Mouse (Mus musculus): ENCODE measurements around the gene 4930412O13Rik. TPM values are rescaled to one million over a fixed set of nuclear protein-coding genes. Genes with fewer than 3 reads are reported as not detected.
A peak's percentile ranks its signal among the peaks of the same experiment; 100 is the strongest.

The 4930412O13Rik gene
- total RNA-seq, 1 experiment: 0.54 TPM

DNA sequence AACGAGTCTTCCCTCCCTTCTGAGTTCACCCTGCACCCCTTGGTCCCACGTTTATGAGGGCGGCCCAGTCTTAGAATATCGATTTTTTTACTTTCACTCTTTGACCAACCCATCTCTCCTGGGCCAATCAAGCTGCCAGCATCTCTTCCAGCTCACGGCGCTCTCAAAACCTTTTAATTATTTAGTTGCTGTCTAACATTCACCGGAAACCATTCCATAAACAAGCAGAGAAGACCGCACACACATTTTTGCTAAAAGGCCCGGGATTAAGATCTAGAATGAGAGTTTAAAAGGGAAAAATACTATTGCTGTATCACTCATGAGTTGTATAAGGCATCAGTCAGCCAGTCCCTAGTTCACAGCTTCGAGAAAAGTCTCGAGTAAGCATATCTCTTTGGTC lies 781 bp upstream of the 4930412O13Rik start:
- H3K4me3 ChIP-seq (ENCODE audit: insufficient read depth in 1 of 2, low read depth in 1 of 2, low read length in 2 of 2, poor library complexity in 1 of 2, severe bottlenecking in 1 of 2): no peak overlapping the region
- H3K4me1 ChIP-seq (ENCODE audit: control insufficient read depth in 2 of 2, insufficient read depth in 2 of 2, low read length in 2 of 2, poor library complexity in 1 of 2): peaks cover 0 to 14% of the 10 kb centered on the region in 2 experiments; a peak in 2 of 4 replicates
- in situ Hi-C loops (cut with MboI; ENCODE audit: low sequenced_read_pairs in 2 of 2, unreplicated experiment in 2 of 2): loop anchor here (5.0 kb wide), 1 partner anchor 492 kb away; the partner anchor contains the start of gene Sfmbt2 (in 2 of the 2)

GRCm38 (mm10) chr2:9881611-9882023 lies 565 bp downstream of the 4930412O13Rik start:
- in situ Hi-C loops (cut with MboI; ENCODE audit: low sequenced_read_pairs in 2 of 2, unreplicated experiment in 2 of 2): loop anchor here (5.0 kb wide), 1 partner anchor 491 kb away; the partner anchor contains the start of gene Sfmbt2 (in 2 of the 2)
- no peak for TF ChIP-seq ZC3H11A (IDR thresholded peaks at IDR 0.05; ENCODE audit: borderline replicate concordance, low read depth, low read length)
- no peak for TF ChIP-seq ZNF384 (IDR thresholded peaks at IDR 0.05; ENCODE audit: low read depth, low read length)
- no peak for TF ChIP-seq CHD2 (IDR thresholded peaks at IDR 0.05; ENCODE audit: low read depth, low read length)
- TF ChIP-seq MAFK (IDR thresholded peaks at IDR 0.05; ENCODE audit: insufficient read depth, low read depth, low read length): no peak
- TF ChIP-seq HCFC1 (IDR thresholded peaks at IDR 0.05; ENCODE audit: borderline replicate concordance, insufficient read depth, low read length): no peak
- Histone ChIP-seq H3K27ac (ENCODE audit: insufficient read depth, low read depth, low read length, poor library complexity, severe bottlenecking) (no peak overlapping the region), H3K36me3 (ENCODE audit: control insufficient read depth, insufficient read depth, low read length, poor library complexity, severe bottlenecking) (no peaks in the 10 kb centered on the region), H3K9me3 (ENCODE audit: control insufficient read depth, insufficient read depth, low read depth, low read length) (no peaks in the 10 kb centered on the region), H3K9ac (ENCODE audit: insufficient read depth, low read depth, low read length, poor library complexity, severe bottlenecking) (no peak overlapping the region), H3K4me1 (ENCODE audit: control insufficient read depth in 2 of 2, insufficient read depth in 2 of 2, low read length in 2 of 2, poor library complexity in 1 of 2) (peaks cover 0 to 14% of the 10 kb centered on the region in 2 experiments; a peak in 2 of 4 replicates), H3K4me3 (ENCODE audit: insufficient read depth in 1 of 2, low read depth in 1 of 2, low read length in 2 of 2, poor library complexity in 1 of 2, severe bottlenecking in 1 of 2) (peak overlapping the region; percentile 28 to 45; a peak in 3 of 4 replicates)
- no peak for DNase-seq (ENCODE audit: low read depth, low spot score)

More for the DNA sequence above, 781 bp upstream of the 4930412O13Rik start:
- H3K27ac ChIP-seq (ENCODE audit: insufficient read depth, low read depth, low read length, poor library complexity, severe bottlenecking): no peak overlapping the region
- TF ChIP-seq MAFK (IDR thresholded peaks at IDR 0.05; ENCODE audit: insufficient read depth, low read depth, low read length): no peak
- TF ChIP-seq ZC3H11A (IDR thresholded peaks at IDR 0.05; ENCODE audit: borderline replicate concordance, low read depth, low read length): no peak
- no peak for TF ChIP-seq CHD2 (IDR thresholded peaks at IDR 0.05; ENCODE audit: low read depth, low read length)
- no peak for TF ChIP-seq ZNF384 (IDR thresholded peaks at IDR 0.05; ENCODE audit: low read depth, low read length)
- TF ChIP-seq HCFC1 (IDR thresholded peaks at IDR 0.05; ENCODE audit: borderline replicate concordance, insufficient read depth, low read length): no peak
- no peak overlapping the region for H3K9ac ChIP-seq (ENCODE audit: insufficient read depth, low read depth, low read length, poor library complexity, severe bottlenecking)
- no peaks in the 10 kb centered on the region for H3K36me3 ChIP-seq (ENCODE audit: control insufficient read depth, insufficient read depth, low read length, poor library complexity, severe bottlenecking)
- no peak for DNase-seq (ENCODE audit: low read depth, low spot score)
- no peaks in the 10 kb centered on the region for H3K9me3 ChIP-seq (ENCODE audit: control insufficient read depth, insufficient read depth, low read depth, low read length)

- in situ Hi-C loops (cut with MboI; ENCODE audit: low sequenced_read_pairs in 2 of 2, unreplicated experiment in 2 of 2): loop anchor here (5.0 kb wide), 1 partner anchor 490 kb away; the partner anchor contains the start of gene Sfmbt2 (in 2 of the 2)
- no peaks in the 10 kb centered on the region for H3K9me3 ChIP-seq (ENCODE audit: control insufficient read depth, insufficient read depth, low read depth, low read length)
- no peak overlapping the region for H3K9ac ChIP-seq (ENCODE audit: insufficient read depth, low read depth, low read length, poor library complexity, severe bottlenecking)
- no peak for DNase-seq (ENCODE audit: low read depth, low spot score)
- H3K36me3 ChIP-seq (ENCODE audit: control insufficient read depth, insufficient read depth, low read length, poor library complexity, severe bottlenecking): no peaks in the 10 kb centered on the region
- TF ChIP-seq MAFK (IDR thresholded peaks at IDR 0.05; ENCODE audit: insufficient read depth, low read depth, low read length): no peak
- TF ChIP-seq ZC3H11A (IDR thresholded peaks at IDR 0.05; ENCODE audit: borderline replicate concordance, low read depth, low read length): no peak
- TF ChIP-seq CHD2 (IDR thresholded peaks at IDR 0.05; ENCODE audit: low read depth, low read length): no peak
- TF ChIP-seq HCFC1 (IDR thresholded peaks at IDR 0.05; ENCODE audit: borderline replicate concordance, insufficient read depth, low read length): no peak
- no peak for TF ChIP-seq ZNF384 (IDR thresholded peaks at IDR 0.05; ENCODE audit: low read depth, low read length)
- no peak overlapping the region for H3K27ac ChIP-seq (ENCODE audit: insufficient read depth, low read depth, low read length, poor library complexity, severe bottlenecking)
- H3K4me1 ChIP-seq (ENCODE audit: control insufficient read depth in 2 of 2, insufficient read depth in 2 of 2, low read length in 2 of 2, poor library complexity in 1 of 2): peaks cover 0 to 10% of the 10 kb centered on the region in 2 experiments; a peak in 2 of 4 replicates
- H3K4me3 ChIP-seq (ENCODE audit: insufficient read depth in 1 of 2, low read depth in 1 of 2, low read length in 2 of 2, poor library complexity in 1 of 2, severe bottlenecking in 1 of 2): peak overlapping the region; percentile 6 to 7; a peak in 1 of 4 replicates
Measured at GRCm38 (mm10) chr2:9882371-9882925, 1.4 kb downstream of the 4930412O13Rik start.

DNA sequence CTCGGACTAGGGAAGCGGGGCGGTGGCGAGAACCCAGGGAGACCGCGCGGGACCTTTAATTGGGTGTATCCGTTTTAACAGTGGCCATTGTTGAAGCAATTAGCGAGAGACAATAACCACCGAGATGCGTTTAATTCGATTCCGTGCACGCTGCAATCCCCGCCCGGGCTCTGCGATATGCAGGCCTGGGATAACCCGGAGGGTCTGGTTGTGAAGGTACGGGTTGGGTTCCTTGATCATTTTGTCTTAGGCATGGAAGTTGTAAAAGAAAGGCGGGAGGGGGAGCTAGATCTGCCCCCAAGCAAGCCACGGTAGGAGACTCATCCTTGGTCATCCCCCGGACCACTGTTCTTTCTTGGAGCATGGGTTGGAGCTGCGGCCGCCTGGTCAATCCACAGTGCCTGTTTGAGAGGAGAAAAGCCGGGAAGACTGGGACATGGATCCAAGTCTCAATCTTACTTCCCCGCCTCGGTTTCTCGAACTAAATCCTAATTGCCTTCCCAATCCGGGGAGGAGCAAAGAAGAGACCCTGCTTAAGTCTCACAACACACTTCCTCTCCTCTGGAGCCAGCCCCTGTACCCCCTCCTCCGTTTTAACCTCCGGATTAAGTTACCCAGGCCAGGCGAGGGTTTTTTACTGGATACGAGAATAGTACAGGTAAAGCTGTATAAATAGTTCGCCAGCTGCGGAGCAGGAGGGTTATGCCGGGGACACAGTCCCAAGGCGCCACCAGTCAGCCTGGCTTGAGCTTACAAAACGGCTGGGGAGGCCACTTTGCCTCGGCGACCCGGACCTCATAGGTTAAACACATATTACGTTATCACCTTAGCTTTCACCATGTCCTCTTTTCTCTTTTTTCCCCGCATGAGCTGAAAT lies 2.1 kb downstream of the 4930412O13Rik start:
- in situ Hi-C loops (cut with MboI; ENCODE audit: low sequenced_read_pairs in 2 of 2, unreplicated experiment in 2 of 2): loop anchor here (5.0 kb wide), 1 partner anchor 489 kb away; the partner anchor contains the start of gene Sfmbt2 (in 2 of the 2)
- Histone ChIP-seq H3K9me3 (ENCODE audit: control insufficient read depth, insufficient read depth, low read depth, low read length) (no peaks in the 10 kb centered on the region), H3K36me3 (ENCODE audit: control insufficient read depth, insufficient read depth, low read length, poor library complexity, severe bottlenecking) (no peaks in the 10 kb centered on the region), H3K27ac (ENCODE audit: insufficient read depth, low read depth, low read length, poor library complexity, severe bottlenecking) (no peak overlapping the region), H3K4me1 (ENCODE audit: control insufficient read depth in 2 of 2, insufficient read depth in 2 of 2, low read length in 2 of 2, poor library complexity in 1 of 2) (peaks cover 0 to 10% of the 10 kb centered on the region in 2 experiments; a peak in 2 of 4 replicates), H3K9ac (ENCODE audit: insufficient read depth, low read depth, low read length, poor library complexity, severe bottlenecking) (no peak overlapping the region), H3K4me3 (ENCODE audit: insufficient read depth in 1 of 2, low read depth in 1 of 2, low read length in 2 of 2, poor library complexity in 1 of 2, severe bottlenecking in 1 of 2) (peak overlapping the region; percentile 6 to 7; a peak in 1 of 4 replicates)
- DNase-seq (ENCODE audit: low read depth, low spot score): no peak
- TF ChIP-seq ZC3H11A (IDR thresholded peaks at IDR 0.05; ENCODE audit: borderline replicate concordance, low read depth, low read length) (no peak), CHD2 (IDR thresholded peaks at IDR 0.05; ENCODE audit: low read depth, low read length) (no peak), ZNF384 (IDR thresholded peaks at IDR 0.05; ENCODE audit: low read depth, low read length) (no peak), MAFK (IDR thresholded peaks at IDR 0.05; ENCODE audit: insufficient read depth, low read depth, low read length) (no peak), HCFC1 (IDR thresholded peaks at IDR 0.05; ENCODE audit: borderline replicate concordance, insufficient read depth, low read length) (no peak)

Measured in ES-E14 (cell line).